Mouse (Mus musculus): ENCODE data around the gene Pus10. TPM values are rescaled to one million over a fixed set of nuclear protein-coding genes. Genes with fewer than 3 reads are reported as not detected.

Gene Pus10
- polyA plus RNA-seq, 1 experiment from 2014 or later: 20.1 TPM

GRCm38 (mm10) chr11:23769033-23769432 lies 103.6 kb downstream of the Pus10 start:
- no peak overlapping the region for H3K27ac ChIP-seq
- no peak for ATAC-seq (ENCODE audit: insufficient read depth, low FRiP score, low read depth)
- H3K27me3 ChIP-seq (replicated peaks): no peaks in the 10 kb centered on the region
- H3K4me2 ChIP-seq: no peak overlapping the region
- H3K4me1 ChIP-seq: no peaks in the 10 kb centered on the region
- no peaks in the 10 kb centered on the region for H3K9me3 ChIP-seq
- no peaks in the 10 kb centered on the region for H3K36me3 ChIP-seq
- no peak overlapping the region for H3K9ac ChIP-seq
- H3K4me3 ChIP-seq (replicated peaks): no peak overlapping the region

- peak overlapping the region; percentile 62 for H3K9ac ChIP-seq
- under 1% methylated on average over 25 of the region's 25 CpGs for WGBS
- no peaks in the 10 kb centered on the region for H3K36me3 ChIP-seq
- no peaks in the 10 kb centered on the region for H3K4me1 ChIP-seq
- H3K27me3 ChIP-seq (replicated peaks): no peaks in the 10 kb centered on the region
- H3K4me3 ChIP-seq (replicated peaks): peak overlapping the region; percentile 81
- H3K9me3 ChIP-seq: no peaks in the 10 kb centered on the region
- peak overlapping the region; percentile 98 for H3K27ac ChIP-seq
- H3K4me2 ChIP-seq: peak overlapping the region; percentile 65
- no peak for ATAC-seq (ENCODE audit: insufficient read depth, low FRiP score, low read depth)
Observed at GRCm38 (mm10) chr11:23769686-23770509, 104.4 kb downstream of the Pus10 start.

- WGBS: under 1% methylated on average over 24 of the region's 24 CpGs
- Histone ChIP-seq H3K36me3 (no peaks in the 10 kb centered on the region), H3K4me2 (peak overlapping the region; percentile 65), H3K4me3 (replicated peaks) (peak overlapping the region; percentile 81), H3K27ac (peak overlapping the region; percentile 98), H3K9ac (peak overlapping the region; percentile 62), H3K4me1 (no peaks in the 10 kb centered on the region), H3K9me3 (no peaks in the 10 kb centered on the region), H3K27me3 (replicated peaks) (no peaks in the 10 kb centered on the region)
- no peak for ATAC-seq (ENCODE audit: insufficient read depth, low FRiP score, low read depth)
Observed at GRCm38 (mm10) chr11:23770510-23770759, 105.0 kb downstream of the Pus10 start.

GRCm38 (mm10) chr11:23770760-23771506 lies 105.5 kb downstream of the Pus10 start, which contains the start of gene Rel:
TSS of gene Rel (minus strand) at chr11:23770970.
- H3K27me3 ChIP-seq (replicated peaks): no peaks in the 10 kb centered on the region
- peak within 1 kb of the TSS; percentile 65 for H3K4me2 ChIP-seq
- peak; percentile 93 for ATAC-seq (ENCODE audit: insufficient read depth, low FRiP score, low read depth)
- no peaks in the 10 kb centered on the region for H3K9me3 ChIP-seq
- H3K27ac ChIP-seq: peak within 1 kb of the TSS; percentile 98
- under 1% methylated on average over 65 of the region's 88 CpGs for WGBS
- no peaks in the 10 kb centered on the region for H3K36me3 ChIP-seq
- peak within 1 kb of the TSS; percentile 62 for H3K9ac ChIP-seq
- H3K4me3 ChIP-seq (replicated peaks): peak within 1 kb of the TSS; percentile 81
- no peaks in the 10 kb centered on the region for H3K4me1 ChIP-seq

GRCm38 (mm10) chr11:23771507-23772097 lies 106.1 kb downstream of the Pus10 start:
- Histone ChIP-seq H3K27me3 (replicated peaks) (no peaks in the 10 kb centered on the region), H3K4me1 (no peaks in the 10 kb centered on the region), H3K4me2 (peak overlapping the region; percentile 65), H3K9ac (peak overlapping the region; percentile 62), H3K9me3 (no peaks in the 10 kb centered on the region), H3K36me3 (no peaks in the 10 kb centered on the region), H3K4me3 (replicated peaks) (peak overlapping the region; percentile 81), H3K27ac (peak overlapping the region; percentile 98)
- WGBS: 7% methylated on average over 21 of the region's 21 CpGs
- no peak; the same call in 1 of the 2 replicates for ATAC-seq (ENCODE audit: insufficient read depth, low FRiP score, low read depth)

- no peak overlapping the region for H3K4me2 ChIP-seq
- H3K4me3 ChIP-seq (replicated peaks): no peak overlapping the region
- H3K9me3 ChIP-seq: no peaks in the 10 kb centered on the region
- H3K27me3 ChIP-seq (replicated peaks): no peaks in the 10 kb centered on the region
- H3K36me3 ChIP-seq: no peaks in the 10 kb centered on the region
- WGBS: 32% methylated on average over 1 of the region's 1 CpGs
- no peak overlapping the region for H3K9ac ChIP-seq
- no peak overlapping the region for H3K27ac ChIP-seq
- no peaks in the 10 kb centered on the region for H3K4me1 ChIP-seq
- no peak for ATAC-seq (ENCODE audit: insufficient read depth, low FRiP score, low read depth)
Observed at GRCm38 (mm10) chr11:23772471-23772870, 107.0 kb downstream of the Pus10 start.

GRCm38 (mm10) chr11:23778787-23779201 lies 113.3 kb downstream of the Pus10 start:
- no peak overlapping the region for H3K4me2 ChIP-seq
- no peak for ATAC-seq (ENCODE audit: insufficient read depth, low FRiP score, low read depth)
- no peak overlapping the region for H3K4me3 ChIP-seq (replicated peaks)
- H3K9me3 ChIP-seq: no peaks in the 10 kb centered on the region
- WGBS: 80% methylated on average over 8 of the region's 8 CpGs
- H3K9ac ChIP-seq: no peak overlapping the region
- H3K27me3 ChIP-seq (replicated peaks): no peaks in the 10 kb centered on the region
- H3K36me3 ChIP-seq: no peaks in the 10 kb centered on the region
- no peaks in the 10 kb centered on the region for H3K4me1 ChIP-seq
- no peak overlapping the region for H3K27ac ChIP-seq

- no peak overlapping the region for H3K4me2 ChIP-seq
- H3K4me3 ChIP-seq (replicated peaks): no peak overlapping the region
- no peak overlapping the region for H3K9ac ChIP-seq
- H3K27ac ChIP-seq: no peak overlapping the region
- H3K27me3 ChIP-seq (replicated peaks): no peaks in the 10 kb centered on the region
- ATAC-seq (ENCODE audit: insufficient read depth, low FRiP score, low read depth): no peak
- no peaks in the 10 kb centered on the region for H3K4me1 ChIP-seq
- H3K36me3 ChIP-seq: no peaks in the 10 kb centered on the region
- no peaks in the 10 kb centered on the region for H3K9me3 ChIP-seq
- 65% methylated on average over 3 of the region's 3 CpGs for WGBS
Observed at GRCm38 (mm10) chr11:23782038-23782437, 116.6 kb downstream of the Pus10 start.

Other genes with a start within 250 kb of the Pus10 start
- gene Ahsa2, start 167.6 kb upstream of the Pus10 start, polyA plus RNA-seq (2015; fragmentation: Nextera tagmentation; extraction: Ambion mirVana): 65.1 and 66.9 TPM in 2 replicates
- gene 1700093K21Rik, start 144.5 kb upstream of the Pus10 start, polyA plus RNA-seq (2015; fragmentation: Nextera tagmentation; extraction: Ambion mirVana): not detected in 2 replicates
- 25.5 and 28.6 TPM in 2 replicates for gene 0610010F05Rik, start 32.0 kb upstream of the Pus10 start, polyA plus RNA-seq (2015; fragmentation: Nextera tagmentation; extraction: Ambion mirVana)
- gene Pex13, start 285 bp downstream of the Pus10 start, polyA plus RNA-seq (2015; fragmentation: Nextera tagmentation; extraction: Ambion mirVana): 25.6 and 31.9 TPM in 2 replicates
- 1.2 and 1.3 TPM in 2 replicates for gene Rel, start 105.3 kb downstream of the Pus10 start, polyA plus RNA-seq (2015; fragmentation: Nextera tagmentation; extraction: Ambion mirVana)
- 11.3 and 12.7 TPM in 2 replicates for gene Papolg, start 229.6 kb downstream of the Pus10 start, polyA plus RNA-seq (2015; fragmentation: Nextera tagmentation; extraction: Ambion mirVana)